Mouse (Mus musculus): ENCODE measurements at regions not wholly inside any gene's neighbourhood (a gene's known extent, or its start where the extent isn't known, plus 50 kb on each side); places are given as distances from the start of the nearest gene placed in this dataset.

- DNase-seq (ENCODE audit: low spot score) = no peak
These were observed 637.1 kb upstream of the Flrt2 start for GRCm38 (mm10) chr12:95054887-95055286.

DNA sequence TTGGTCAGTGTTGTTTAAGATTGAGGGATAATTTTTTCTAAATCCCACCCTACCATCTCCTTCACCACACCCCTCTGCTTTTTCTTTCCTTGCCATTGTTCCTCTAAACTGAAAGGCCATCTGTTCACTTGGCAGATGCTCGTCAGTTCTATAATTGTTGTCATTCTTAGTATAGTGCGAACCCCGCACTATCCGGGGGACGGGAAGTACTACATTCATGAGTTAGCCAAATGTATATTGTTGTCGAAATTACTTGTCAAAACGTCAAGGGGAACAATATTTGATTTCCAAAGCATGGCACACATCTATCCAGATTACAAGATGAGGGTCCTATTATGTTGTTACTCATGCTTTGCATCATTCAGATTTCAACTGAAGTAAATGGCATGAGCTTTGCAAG lies 635.1 kb upstream of the Flrt2 start:
- DNase-seq (ENCODE audit: low spot score) = peak; percentile 3

DNA sequence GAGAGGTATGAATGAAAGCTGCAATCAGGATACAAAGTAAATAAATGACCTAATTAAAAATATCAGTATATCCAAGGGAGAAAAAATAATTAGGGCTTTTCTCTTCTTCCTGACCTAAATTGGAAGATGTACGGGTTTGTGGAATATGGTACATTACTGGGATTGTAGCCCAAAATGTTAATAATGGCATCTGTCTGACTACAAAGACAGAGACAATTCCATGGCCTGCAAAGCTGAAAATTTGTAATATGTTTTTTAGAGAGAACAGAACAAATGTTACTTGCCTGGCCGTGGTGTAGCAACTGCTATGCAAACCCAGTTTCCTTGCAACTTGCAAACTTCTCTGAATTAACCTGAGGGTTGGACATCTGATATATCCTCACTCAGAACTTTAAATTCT lies 632.6 kb upstream of the Flrt2 start:
- DNase-seq (ENCODE audit: low spot score) = peak; percentile 12

DNA sequence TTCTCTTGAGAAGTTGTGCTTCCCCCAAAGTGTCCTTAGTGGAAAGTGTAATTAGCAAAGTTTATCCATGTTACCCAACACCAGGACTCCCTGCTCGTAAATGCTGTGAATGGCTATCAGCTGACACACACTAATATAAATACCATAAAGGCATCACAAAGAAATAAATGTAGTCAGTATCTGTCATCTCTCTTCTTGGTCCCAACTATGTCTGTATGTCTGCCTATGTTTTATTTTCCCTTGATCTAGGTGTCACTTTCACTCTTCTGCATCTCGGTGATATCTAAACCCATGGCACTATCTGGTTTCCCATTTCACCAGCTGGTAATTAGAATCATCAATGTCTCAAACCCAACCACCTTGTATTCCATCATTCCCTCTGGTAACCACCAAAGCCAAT lies 619.7 kb upstream of the Flrt2 start:
- no peak for DNase-seq (ENCODE audit: low spot score)

- no peak for DNase-seq (ENCODE audit: low spot score)
These were observed 572.6 kb upstream of the Flrt2 start for GRCm38 (mm10) chr12:95119223-95119952.

DNA sequence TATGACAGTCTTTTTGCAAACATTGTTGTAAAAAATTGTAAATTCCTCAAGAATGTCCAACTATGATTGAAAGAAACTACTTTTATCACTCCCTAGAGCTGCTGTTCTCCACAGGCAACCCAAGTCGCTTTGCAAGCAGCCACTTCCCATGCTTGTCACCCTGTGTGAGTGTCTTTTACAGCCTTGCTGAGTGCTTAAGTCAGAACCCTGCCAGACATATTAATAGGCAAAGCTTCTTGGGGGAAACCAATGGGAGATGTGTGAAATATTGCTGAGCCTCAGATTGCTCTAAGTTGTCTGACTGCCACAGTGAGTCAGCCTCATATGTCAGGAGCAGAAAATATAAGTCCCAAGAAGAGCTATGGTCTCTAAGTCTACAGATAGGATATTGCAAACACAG lies 559.2 kb upstream of the Flrt2 start:
- DNase-seq (ENCODE audit: low spot score) = no peak

DNA sequence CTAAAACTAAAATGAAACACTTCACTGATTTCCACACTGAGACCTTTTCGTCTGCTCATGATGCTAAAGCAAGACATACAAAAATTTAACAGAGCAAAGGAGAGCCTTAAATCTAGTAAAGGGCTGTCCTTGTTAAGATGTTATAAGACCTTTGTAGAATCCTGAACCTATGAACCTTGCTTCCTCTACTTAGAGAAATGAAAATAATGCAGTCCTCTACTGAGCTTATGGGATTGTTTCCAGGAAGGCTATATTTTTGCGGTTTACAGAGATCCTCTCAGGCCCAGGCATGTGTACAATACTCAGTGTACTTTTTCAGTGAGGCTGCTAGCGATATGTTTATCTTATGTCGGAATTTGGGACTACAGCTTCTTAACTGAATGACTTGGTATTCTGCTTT lies 558.5 kb upstream of the Flrt2 start:
- no peak for DNase-seq (ENCODE audit: low spot score)

- no peak for DNase-seq (ENCODE audit: low spot score)
These were observed 553.9 kb upstream of the Flrt2 start for GRCm38 (mm10) chr12:95138167-95138566.

- peak; percentile 45 for DNase-seq (ENCODE audit: low spot score)
These were observed 521.0 kb upstream of the Flrt2 start for GRCm38 (mm10) chr12:95171051-95171450.

DNA sequence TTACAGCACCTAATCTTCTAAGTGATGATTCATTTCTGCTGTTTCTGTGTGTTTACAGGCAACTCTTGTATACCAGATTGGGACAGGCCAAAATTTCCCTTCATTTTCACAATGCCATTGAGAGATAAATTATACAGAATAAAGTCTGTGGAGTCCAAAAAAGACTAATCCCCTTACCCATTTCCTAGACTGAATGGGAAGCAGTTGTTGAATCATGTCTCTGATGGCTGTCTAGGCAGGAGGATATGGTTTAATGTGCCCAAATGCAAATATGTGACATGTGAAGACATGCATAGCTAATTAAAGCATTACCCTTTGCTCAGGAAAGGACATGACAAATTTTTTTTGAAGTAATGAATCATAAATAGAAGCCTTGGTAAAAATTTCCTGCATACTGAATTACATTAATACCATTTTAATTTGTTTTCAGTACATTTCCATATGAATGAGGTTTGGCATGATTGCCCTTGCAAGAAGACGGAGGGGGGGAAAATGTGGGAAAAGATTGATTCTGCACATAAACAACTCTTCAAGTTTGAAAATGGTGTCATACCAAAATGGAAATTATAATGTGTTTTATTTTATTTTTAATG lies 518.1 kb upstream of the Flrt2 start:
- no peak for DNase-seq (ENCODE audit: low spot score)

DNA sequence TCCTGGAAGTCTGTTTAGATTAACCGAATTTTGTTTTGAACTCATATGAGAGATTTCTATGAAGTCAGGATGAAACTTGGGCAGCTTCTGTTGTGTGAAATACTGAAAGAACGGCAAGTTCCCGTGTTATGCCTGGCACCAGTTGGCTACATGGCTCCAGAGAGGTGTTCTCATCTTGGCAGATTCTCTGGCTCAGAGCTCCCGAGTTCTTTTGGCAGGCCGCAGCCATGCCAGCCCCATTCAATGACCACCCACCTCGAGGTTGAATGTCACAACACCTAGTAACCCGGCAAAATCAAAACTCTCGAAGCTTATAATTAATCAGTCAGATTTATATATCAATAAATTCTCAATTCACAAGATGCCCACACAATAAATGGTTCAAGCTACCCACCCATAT lies 489.5 kb upstream of the Flrt2 start:
- DNase-seq (ENCODE audit: low spot score) = no peak

DNA sequence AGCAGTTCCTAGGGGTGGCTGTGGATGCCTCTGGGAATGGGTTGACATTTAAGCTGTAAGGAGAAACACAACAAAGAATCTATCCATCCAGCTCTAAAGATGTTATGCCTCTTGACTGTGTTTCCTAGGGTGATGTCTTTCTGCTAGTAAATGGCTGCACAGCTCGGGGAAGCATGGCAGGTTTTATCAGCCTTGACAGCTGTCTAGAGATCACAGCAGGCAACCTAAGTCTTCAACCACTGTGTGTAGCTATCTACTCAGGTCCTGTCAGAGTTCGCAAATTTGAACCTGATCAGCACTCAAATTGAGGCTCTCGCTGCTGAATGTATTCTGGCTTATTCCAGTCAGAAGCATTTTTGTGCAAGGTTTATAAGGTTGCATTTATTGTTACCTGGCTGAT lies 486.9 kb upstream of the Flrt2 start:
- DNase-seq (ENCODE audit: low spot score) = no peak

DNA sequence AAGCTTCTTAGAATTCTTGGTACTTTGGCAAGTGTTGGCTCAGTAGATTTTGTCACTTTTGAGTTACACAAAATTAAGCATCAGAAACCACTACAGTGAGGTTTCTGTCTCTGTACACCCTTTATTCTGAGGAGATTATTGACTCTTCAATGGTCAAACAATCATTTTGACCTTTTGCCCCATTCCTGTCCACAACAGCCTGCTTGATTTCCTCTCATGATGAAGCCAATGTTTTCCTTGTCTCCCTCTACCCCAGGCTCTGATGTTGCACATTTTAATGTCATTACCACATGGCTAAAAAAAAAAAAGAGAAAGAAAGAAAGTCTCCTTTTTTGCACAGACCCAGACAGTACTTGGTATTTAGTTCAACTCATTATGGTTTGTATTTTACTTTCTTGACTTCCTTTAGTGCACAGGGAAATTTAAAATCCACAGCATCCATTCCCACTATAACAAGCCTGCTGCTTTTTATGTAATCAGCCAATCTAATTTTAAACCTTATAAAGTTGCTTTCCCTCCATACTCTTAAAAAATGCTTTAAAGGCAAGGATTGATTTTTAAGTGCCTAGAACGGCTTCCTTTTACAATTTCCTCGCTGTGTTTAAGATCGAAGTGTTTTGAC lies 452.8 kb upstream of the Flrt2 start:
- DNase-seq (ENCODE audit: low spot score) = no peak

GRCm38 (mm10) chr12:95267187-95267586 lies 424.8 kb upstream of the Flrt2 start:
- no peak for DNase-seq (ENCODE audit: low spot score)

DNA sequence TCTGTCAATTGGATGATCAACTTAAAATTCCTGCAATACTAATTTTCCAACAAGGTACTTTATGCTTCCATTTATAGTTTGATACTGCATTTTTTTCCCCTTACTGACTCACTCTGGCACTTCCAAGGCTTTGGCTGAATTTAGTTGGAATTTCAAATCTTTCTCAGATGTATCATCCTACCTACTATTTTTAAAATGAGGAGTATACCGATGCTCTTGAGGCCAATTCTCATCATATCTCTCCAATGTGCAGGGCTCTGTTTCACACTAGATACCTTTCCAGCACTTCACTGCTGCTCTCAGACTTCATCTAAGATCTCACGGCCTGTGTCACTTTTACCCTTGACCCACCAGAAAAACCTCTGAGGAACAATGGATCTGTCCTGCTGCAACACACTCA lies 386.6 kb upstream of the Flrt2 start:
- DNase-seq (ENCODE audit: low spot score) = no peak

DNA sequence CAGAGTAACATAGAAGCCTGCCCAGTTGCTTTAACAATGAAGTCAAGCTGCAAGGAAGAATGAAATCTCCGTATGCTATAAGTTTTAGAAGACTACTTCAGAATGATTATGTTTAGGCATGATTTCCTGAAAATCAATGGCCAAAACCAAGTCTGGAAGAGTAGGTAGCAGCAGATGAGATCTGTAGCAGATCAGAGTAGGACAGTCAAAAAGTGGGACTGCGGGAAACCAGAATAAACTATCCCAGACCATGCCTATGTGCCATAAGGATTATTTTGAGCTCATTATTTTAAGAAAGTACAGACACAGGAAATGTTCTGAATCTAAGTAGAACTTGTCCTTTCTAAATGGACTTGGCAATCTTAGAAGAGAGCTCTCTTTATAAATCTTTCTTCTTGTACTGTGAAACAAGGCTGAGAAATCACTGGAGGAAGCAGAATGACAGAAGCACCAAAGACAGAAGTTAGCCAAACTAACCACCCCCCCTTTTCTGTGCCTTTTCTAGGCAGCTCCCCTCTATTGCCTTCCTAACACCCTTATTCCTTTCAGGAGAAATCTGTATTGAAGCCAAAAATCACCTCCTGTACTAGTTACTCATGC lies 376.8 kb upstream of the Flrt2 start:
- DNase-seq (ENCODE audit: low spot score) = no peak

DNA sequence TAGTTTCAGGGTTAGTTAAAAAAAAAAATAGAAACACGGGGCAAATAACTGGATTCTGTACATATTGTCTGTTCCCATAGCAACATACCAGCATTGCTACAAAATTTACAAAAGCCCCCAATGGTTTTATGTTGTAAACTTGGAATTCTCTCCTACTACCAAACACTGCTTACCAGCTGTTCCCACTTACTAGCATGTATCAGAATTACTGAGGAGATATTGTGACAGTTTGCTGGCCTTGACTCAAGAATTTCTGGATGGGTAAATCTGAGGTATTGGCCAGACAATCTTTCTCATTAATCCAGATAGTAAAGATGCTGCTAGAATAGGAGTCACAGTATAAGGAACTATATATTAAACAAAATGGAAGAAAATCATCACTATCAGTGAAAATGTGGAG lies 375.2 kb upstream of the Flrt2 start:
- DNase-seq (ENCODE audit: low spot score) = no peak

GRCm38 (mm10) chr12:95321693-95322092 lies 370.3 kb upstream of the Flrt2 start:
- no peak for DNase-seq (ENCODE audit: low spot score)

- DNase-seq (ENCODE audit: low spot score) = no peak
These were observed 362.4 kb upstream of the Flrt2 start for GRCm38 (mm10) chr12:95329666-95330065.

GRCm38 (mm10) chr12:95347786-95348185 lies 344.2 kb upstream of the Flrt2 start:
- no peak for DNase-seq (ENCODE audit: low spot score)

DNA sequence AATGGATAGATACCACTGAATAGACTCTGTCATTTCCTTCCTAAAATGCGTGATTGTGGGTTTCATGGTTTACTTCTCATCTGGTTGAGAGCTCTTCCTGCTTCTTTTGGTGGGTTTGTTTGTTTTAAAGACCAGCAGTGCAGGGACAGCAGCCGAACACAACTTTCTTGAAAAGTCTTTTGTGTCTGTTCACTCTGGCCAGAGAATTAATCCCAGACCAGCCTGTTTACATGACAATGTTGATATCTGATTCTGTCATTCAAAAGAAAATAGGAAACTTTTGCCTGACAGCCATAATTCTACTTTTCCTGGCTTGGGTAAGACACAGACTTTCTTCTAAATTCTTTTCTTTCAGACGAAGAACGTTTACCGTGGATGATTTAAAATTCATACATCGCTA lies 336.9 kb upstream of the Flrt2 start:
- DNase-seq (ENCODE audit: low spot score) = no peak

DNA sequence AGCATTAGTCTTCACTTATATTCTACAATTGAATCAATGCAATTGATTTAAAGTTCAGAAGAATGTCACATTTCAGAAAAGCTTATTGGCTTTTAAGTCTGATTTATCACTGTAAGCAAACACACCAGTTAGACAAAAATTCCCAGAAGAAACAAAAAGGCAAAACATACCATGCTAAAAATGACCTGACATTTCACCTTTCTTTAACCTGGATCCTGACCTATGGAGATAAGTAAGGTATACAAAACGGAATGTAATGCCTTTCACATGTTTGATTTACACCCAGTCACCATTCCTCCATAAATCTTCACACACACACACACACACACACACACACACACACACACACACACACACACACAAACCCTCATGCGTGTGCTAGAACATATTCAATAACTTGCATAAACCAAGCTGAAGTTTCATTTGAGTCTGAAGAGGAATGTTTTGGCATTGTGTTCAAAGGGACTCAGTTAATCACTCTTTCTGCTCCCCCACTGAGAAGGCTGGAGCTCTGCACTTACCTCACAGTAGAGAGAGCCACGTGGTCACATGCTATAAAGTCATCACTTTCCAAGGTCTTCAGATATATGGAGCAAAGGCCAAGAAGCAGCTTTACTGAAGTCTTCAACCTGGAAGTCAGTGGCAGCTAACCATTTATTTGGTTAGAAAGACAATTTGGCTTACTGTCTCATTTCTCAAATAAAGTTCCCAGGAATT lies 307.6 kb upstream of the Flrt2 start:
- no peak for DNase-seq (ENCODE audit: low spot score)

GRCm38 (mm10) chr12:95385688-95386087 lies 306.3 kb upstream of the Flrt2 start:
- DNase-seq (ENCODE audit: low spot score) = no peak

Data from layer of hippocampus, adult 11-12 months (tissue).